Comparison of ENCODE assay signal across 9 mouse cellular contexts in the genomic region with DNA sequence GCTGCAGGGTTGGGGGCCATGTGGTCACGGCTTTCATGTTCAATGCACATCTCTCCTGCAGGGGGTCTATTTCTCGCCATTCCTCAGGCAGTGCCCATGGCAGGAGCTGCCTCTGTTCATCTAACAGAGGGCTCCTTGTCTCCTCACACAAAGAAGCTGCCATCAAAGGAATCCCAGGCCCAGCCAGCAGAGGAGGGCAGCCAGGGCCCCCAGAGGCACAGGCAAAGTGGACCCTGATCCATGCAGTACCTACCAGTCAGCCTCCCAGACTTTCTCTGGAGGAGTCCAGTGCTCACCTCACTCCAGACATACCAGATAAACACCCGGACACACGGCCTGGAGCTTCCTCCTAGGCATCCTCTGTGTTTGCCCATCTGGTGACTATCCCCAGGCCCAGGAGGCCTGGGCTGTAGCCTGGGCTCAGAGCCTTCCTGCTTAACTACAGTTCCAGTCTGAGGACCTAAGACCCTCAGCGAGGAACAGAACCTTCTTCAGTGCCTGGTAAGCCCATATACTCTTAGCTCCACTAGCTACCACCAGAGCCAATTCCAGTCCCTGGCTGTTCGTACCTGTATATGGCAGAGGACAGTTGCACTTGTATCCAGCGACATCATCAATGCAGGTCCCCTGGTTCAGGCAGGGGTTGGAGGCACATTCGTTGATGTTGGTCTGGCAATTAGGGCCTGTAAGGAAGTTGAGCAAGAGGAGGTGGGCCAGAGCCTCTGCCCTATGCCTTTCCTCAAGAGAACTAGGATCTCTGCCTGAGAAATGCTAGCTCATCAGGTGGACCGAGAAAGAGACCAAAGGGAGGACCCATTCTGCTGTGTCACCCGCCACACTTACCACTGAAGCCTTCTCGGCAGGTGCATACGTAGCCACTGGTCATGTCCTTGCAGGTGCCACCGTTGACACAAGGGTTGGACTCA. TPM values are rescaled to one million over a fixed set of nuclear protein-coding genes. Genes with fewer than 3 reads are reported as not detected.
A peak's percentile ranks its signal among the peaks of the same experiment; 100 is the strongest.
DNase-seq lines count a peak whose midpoint lies in the region; ATAC-seq and TF ChIP-seq lines count a peak whose summit lies in the region.
"Had no signal": no experiment of that assay in that cellular context is flagged by ENCODE, and none has a peak within 500 bp of the region (broad histone marks: within the 10 kb centered on the region; RNA-seq: fewer than 3 reads in every experiment).

No protein-coding gene starts in this region.

- no peaks in the 10 kb centered on the region for H3K9me3 ChIP-seq in hindbrain, embryonic 10.5 days
- no peaks in the 10 kb centered on the region for H3K9me3 ChIP-seq in megakaryocyte, embryonic 14.5 days

- intact Hi-C loops in heart, adult 2 months (cut with DNase I): loop anchor here (1.0 to 2.0 kb wide), 4 partner anchors 15 to 86 kb away; no protein-coding TSS in a partner anchor
- intact Hi-C loops in heart, postnatal 10 days (cut with DNase I): loop anchor here (2.0 kb wide), 2 partner anchors 27 to 85 kb away; no protein-coding TSS in a partner anchor

- H3K9ac ChIP-seq in heart, adult 2 months (ENCODE audit: low read depth, low read length): 0 out of 2 replicates have a peak overlapping the region, but pooled peaks have one; percentile 2

- H3K27ac ChIP-seq in heart, adult 2 months: peak overlapping the region; percentile 92
- peak overlapping the region; percentile 88 for H3K27ac ChIP-seq in bone marrow, adult 2 months (ENCODE audit: control insufficient read depth, insufficient read depth, low read depth, low read length, poor library complexity)
- H3K27ac ChIP-seq in hindbrain, embryonic 10.5 days: peak overlapping the region; percentile 86

- no peaks in the 10 kb centered on the region for H3K79me2 ChIP-seq in heart, adult 2 months (replicated peaks; ENCODE audit: control insufficient read depth, insufficient read depth, low read length)

- no peak for DNase-seq in heart, adult 2 months
- no peak for DNase-seq in heart, postnatal 10 days
- DNase-seq in hindbrain, embryonic 10.5 days (ENCODE audit: low spot score): peak; percentile 51
- DNase-seq in thymus, postnatal 14 days: no peak
- no peak for DNase-seq in left cerebral cortex, adult 18-20 months (ENCODE audit: low spot score in 2 of 2)
- DNase-seq: B cell, adult 2 months had no signal

- no peak for TF ChIP-seq EP300 in heart, adult 2 months (IDR thresholded peaks at IDR 0.05; ENCODE audit: insufficient read depth, low read depth, low read length)

- TF ChIP-seq POLR2A in heart, adult 2 months (IDR thresholded peaks at IDR 0.05; ENCODE audit: insufficient read depth, low read depth, low read length): no peak
- no peak for TF ChIP-seq POLR2A in bone marrow, adult 2 months (IDR thresholded peaks at IDR 0.05; ENCODE audit: borderline replicate concordance, control insufficient read depth, low read depth, low read length)

- no peaks in the 10 kb centered on the region for H3K27me3 ChIP-seq in heart, adult 2 months (ENCODE audit: control insufficient read depth, insufficient read depth, low read length)
- H3K27me3 ChIP-seq in hindbrain, embryonic 10.5 days (ENCODE audit: insufficient read depth, poor library complexity, severe bottlenecking): no peaks in the 10 kb centered on the region
- peaks cover 83% of the 10 kb centered on the region for H3K27me3 ChIP-seq in megakaryocyte, embryonic 14.5 days (replicated peaks)

- no peak for TF ChIP-seq CTCF in heart, adult 2 months (IDR thresholded peaks at IDR 0.05)
- TF ChIP-seq CTCF in bone marrow, adult 2 months (IDR thresholded peaks at IDR 0.05; ENCODE audit: control insufficient read depth, insufficient read depth, low read length): no peak

- peaks cover 25% of the 10 kb centered on the region for H3K4me1 ChIP-seq in heart, adult 2 months (ENCODE audit: control insufficient read depth, insufficient read depth, low read length)
- peaks cover 12% of the 10 kb centered on the region for H3K4me1 ChIP-seq in bone marrow, adult 2 months (ENCODE audit: control insufficient read depth, insufficient read depth, low read length)
- peaks cover 60% of the 10 kb centered on the region for H3K4me1 ChIP-seq in hindbrain, embryonic 10.5 days (replicated peaks)
- H3K4me1 ChIP-seq in megakaryocyte, embryonic 14.5 days: peaks cover 47% of the 10 kb centered on the region

- WGBS in heart, adult 2 months: 56% methylated on average over 13 of the region's 13 CpGs
- WGBS in bone marrow, adult 2 months: 29% methylated on average over 13 of the region's 13 CpGs
- WGBS in hindbrain, embryonic 10.5 days: 70% methylated on average over 13 of the region's 13 CpGs

- no peak overlapping the region for H3K4me3 ChIP-seq in heart, adult 2 months
- peak overlapping the region; percentile 65 for H3K4me3 ChIP-seq in bone marrow, adult 2 months (replicated peaks; ENCODE audit: control insufficient read depth, low read depth, low read length)
- H3K4me3 ChIP-seq in hindbrain, embryonic 10.5 days: peak overlapping the region; percentile 20; the same call in 1 of the 2 replicates
- peak overlapping the region; percentile 40 for H3K4me3 ChIP-seq in megakaryocyte, embryonic 14.5 days (replicated peaks)

- ATAC-seq in erythroblast, adult 5-6 weeks (replicated peaks; ENCODE audit: low FRiP score, poor library complexity, severe bottlenecking): no peak

- H3K36me3 ChIP-seq in heart, adult 2 months (ENCODE audit: control insufficient read depth, insufficient read depth, low read length): peaks cover 3% of the 10 kb centered on the region
- peaks cover 100% of the 10 kb centered on the region for H3K36me3 ChIP-seq in hindbrain, embryonic 10.5 days
- peaks cover 84% of the 10 kb centered on the region for H3K36me3 ChIP-seq in megakaryocyte, embryonic 14.5 days (replicated peaks; ENCODE audit: low read length)

RNA-seq across cellular contexts. Expression of a gene that starts 30.8 kb away (rescaled TPM):
- total RNA-seq in heart, adult 2 months (2021): 10 to 100 TPM; 36.3 to 40.4 TPM
- 37.5 and 50.1 TPM in 2 replicates for polyA plus RNA-seq in heart, adult 2 months (2012; rRNA removed)
- total RNA-seq in heart, postnatal 10 days (2021): 10 to 100 TPM; 38.2 to 45.5 TPM
- polyA plus RNA-seq in bone marrow, adult 2 months (2011; ENCODE audit: insufficient read depth, insufficient read length, low replicate concordance, missing spikeins): 5.8 and 30.1 TPM in 2 replicates
- polyA plus RNA-seq in hindbrain, embryonic 10.5 days (2016; fragmentation: Nextera tagmentation; extraction: Ambion mirVana): 25.2 and 28.9 TPM in 2 replicates
- 7.6 and 26.1 TPM in 2 replicates for polyA plus RNA-seq in megakaryocyte, embryonic 14.5 days (2012; ENCODE audit: insufficient read depth, low replicate concordance)
- total RNA-seq in erythroblast, adult 5-6 weeks (2015; ENCODE audit: low replicate concordance): 12.5 and 18.8 TPM in 2 replicates
- 9.3 and 14.9 TPM in 2 replicates for total RNA-seq in erythroblast, adult 5-6 weeks (2017; ENCODE audit: low replicate concordance)
- 10 to 100 TPM; 42.7 to 46.0 TPM for total RNA-seq in left cerebral cortex, adult 18-20 months (2021)

RNA-seq across cellular contexts. Expression of a gene that starts 40.7 kb away (rescaled TPM):
- total RNA-seq in heart, adult 2 months (2021): 10 to 100 TPM; 31.6 to 32.4 TPM
- 22.0 and 23.2 TPM in 2 replicates for polyA plus RNA-seq in heart, adult 2 months (2012; rRNA removed)
- 10 to 100 TPM; 54.0 to 54.3 TPM for total RNA-seq in heart, postnatal 10 days (2021)
- polyA plus RNA-seq in bone marrow, adult 2 months (2011; ENCODE audit: insufficient read depth, insufficient read length, low replicate concordance, missing spikeins): 21.8 and 36.9 TPM in 2 replicates
- 39.1 and 46.4 TPM in 2 replicates for polyA plus RNA-seq in hindbrain, embryonic 10.5 days (2016; fragmentation: Nextera tagmentation; extraction: Ambion mirVana)
- polyA plus RNA-seq in megakaryocyte, embryonic 14.5 days (2012; ENCODE audit: insufficient read depth, low replicate concordance): 1.2 and 4.2 TPM in 2 replicates
- 7.3 and 10.0 TPM in 2 replicates for total RNA-seq in erythroblast, adult 5-6 weeks (2015; ENCODE audit: low replicate concordance)
- 3.3 and 4.6 TPM in 2 replicates for total RNA-seq in erythroblast, adult 5-6 weeks (2017; ENCODE audit: low replicate concordance)
- 10 to 100 TPM; 17.8 to 19.1 TPM for total RNA-seq in left cerebral cortex, adult 18-20 months (2021)
